Mouse (Mus musculus): ENCODE measurements around the gene Rimkla.
A peak's percentile ranks its signal among the peaks of the same experiment; 100 is the strongest.

DNA sequence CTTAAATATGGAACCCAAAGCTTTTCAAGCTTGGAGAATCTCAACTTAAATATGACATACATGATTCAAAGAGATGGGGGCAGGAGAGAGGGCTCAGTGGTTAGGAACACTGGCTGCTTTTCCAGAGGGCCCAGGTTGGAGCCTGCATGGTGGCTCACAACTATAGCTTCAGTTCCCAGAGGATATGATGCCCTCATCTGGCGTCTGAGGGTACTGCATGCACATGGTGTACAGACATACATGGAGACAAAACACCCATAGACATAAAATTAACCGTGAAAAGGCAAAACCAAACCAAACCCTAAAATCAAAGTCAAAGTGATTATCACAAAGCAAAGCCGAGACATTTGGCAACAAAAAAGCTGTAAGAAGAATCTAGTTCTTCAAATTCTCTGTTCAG lies 1.6 kb downstream of the Rimkla start:
- peak; percentile 40 for TF ChIP-seq CTCF (IDR thresholded peaks at IDR 0.05; ENCODE audit: low read depth)
- no peak for TF ChIP-seq EP300 (IDR thresholded peaks at IDR 0.05; ENCODE audit: low read depth)
